Mouse (Mus musculus): ENCODE results near the gene Ubn1. TPM values are rescaled to one million over a fixed set of nuclear protein-coding genes. Genes with fewer than 3 reads are reported as not detected.

The Ubn1 gene
- total RNA-seq, 2 experiments from 2014 or later, result 44.1 to 45.3 TPM

GRCm38 (mm10) chr16:5130766-5131165 lies 80.9 kb downstream of the Ubn1 start:
- TF ChIP-seq CTCF (IDR thresholded peaks at IDR 0.05), result no peak
- Histone ChIP-seq H3K27ac (no peak overlapping the region), H3K4me3 (no peak overlapping the region)
- intact Hi-C loops (cut with DNase I), result no loop called here
- DNase-seq (ENCODE audit: extremely low spot score in 1 of 2, low spot score in 2 of 2), result no peak

- H3K4me3 ChIP-seq, result peak overlapping the region; percentile 49; the same call in 1 of the 2 replicates
- no peak for DNase-seq (ENCODE audit: extremely low spot score in 1 of 2, low spot score in 2 of 2)
- intact Hi-C loops (cut with DNase I), result no loop called here
- TF ChIP-seq CTCF (IDR thresholded peaks at IDR 0.05), result no peak
- H3K27ac ChIP-seq, result no peak overlapping the region
Observed at GRCm38 (mm10) chr16:5131251-5131922, 81.5 kb downstream of the Ubn1 start.

- H3K27ac ChIP-seq, result no peak within 1 kb of the TSS
- peak within 1 kb of the TSS; percentile 49 for H3K4me3 ChIP-seq
- TF ChIP-seq CTCF (IDR thresholded peaks at IDR 0.05), result no peak; the same call in 1 of the 2 replicates
- peak in 1 of 2 experiments; percentile 26 for DNase-seq (ENCODE audit: extremely low spot score in 1 of 2, low spot score in 2 of 2)
- intact Hi-C loops (cut with DNase I), result no loop called here
Observed at GRCm38 (mm10) chr16:5132401-5132801, 82.5 kb downstream of the Ubn1 start, which contains the start of gene Ppl. TSS of gene Ppl (minus strand) at chr16:5132421.

GRCm38 (mm10) chr16:5134623-5135330 lies 84.9 kb downstream of the Ubn1 start:
- Histone ChIP-seq H3K4me3 (no peak overlapping the region), H3K27ac (no peak overlapping the region)
- intact Hi-C loops (cut with DNase I), result no loop called here
- DNase-seq (ENCODE audit: extremely low spot score in 1 of 2, low spot score in 2 of 2), result peak; percentile 48 to 54
- TF ChIP-seq CTCF (IDR thresholded peaks at IDR 0.05), result no peak

- TF ChIP-seq CTCF (IDR thresholded peaks at IDR 0.05), result no peak
- H3K27ac ChIP-seq, result no peak overlapping the region
Observed at GRCm38 (mm10) chr16:5135551-5136261, 85.8 kb downstream of the Ubn1 start.

More at GRCm38 (mm10) chr16:5135551-5136261, 85.8 kb downstream of the Ubn1 start:
- intact Hi-C loops (cut with DNase I), result no loop called here
- H3K4me3 ChIP-seq, result no peak overlapping the region
- no peak for DNase-seq (ENCODE audit: extremely low spot score in 1 of 2, low spot score in 2 of 2)

Other genes with a start within 250 kb of the Ubn1 start
- gene 4930562C15Rik, start 214.6 kb upstream of the Ubn1 start, total RNA-seq (2021), result not detected
- 10 to 100 TPM; 91.8 to 93.7 TPM for gene Ubald1, start 169.7 kb upstream of the Ubn1 start, total RNA-seq (2021)
- gene Mgrn1, start 163.8 kb upstream of the Ubn1 start, total RNA-seq (2021), result 100 to 1,000 TPM; 208 to 211 TPM
- 10 to 100 TPM; 70.1 to 71.4 TPM for gene Nudt16l1, start 111.3 kb upstream of the Ubn1 start, total RNA-seq (2021)
- gene Anks3, start 85.9 kb upstream of the Ubn1 start, total RNA-seq (2021), result 10 to 100 TPM; 67.3 to 68.3 TPM
- gene Sept12, start 52.2 kb upstream of the Ubn1 start, total RNA-seq (2021), result not detected
- not detected for gene Smim22, start 42.8 kb upstream of the Ubn1 start, total RNA-seq (2021)
- gene Rogdi, start 36.5 kb upstream of the Ubn1 start, total RNA-seq (2021), result 100 to 1,000 TPM; 209 to 213 TPM
- gene Glyr1, start 194 bp upstream of the Ubn1 start, total RNA-seq (2021), result 100 to 1,000 TPM; 139 to 146 TPM
- gene Ppl, start 82.4 kb downstream of the Ubn1 start, total RNA-seq (2021), result 1 to 10 TPM in 1 of 2 experiments, under 1 TPM in 1; 1.00 to 1.4 TPM
- 1 to 10 TPM; 4.8 to 5.0 TPM for gene Sec14l5, start 97.1 kb downstream of the Ubn1 start, total RNA-seq (2021)
- 10 to 100 TPM; 12.6 to 14.5 TPM for gene Nagpa, start 154.0 kb downstream of the Ubn1 start, total RNA-seq (2021)
- 1 to 10 TPM; 4.2 to 4.7 TPM for gene AU021092, start 172.2 kb downstream of the Ubn1 start, total RNA-seq (2021)
- gene Alg1, start 183.6 kb downstream of the Ubn1 start, total RNA-seq (2021), result 10 to 100 TPM; 25.5 to 26.8 TPM
- 1 to 10 TPM; 2.0 to 4.7 TPM for gene Eef2kmt, start 205.9 kb downstream of the Ubn1 start, total RNA-seq (2021)